Mouse (Mus musculus): ENCODE data around the gene Phf19.

- TF ChIP-seq CTCF (IDR thresholded peaks at IDR 0.05; ENCODE audit: control insufficient read depth, insufficient read depth, insufficient read length), result no peak
- TF ChIP-seq FOSL1 (IDR thresholded peaks at IDR 0.05; ENCODE audit: insufficient read depth, low read length, poor library complexity, severe bottlenecking), result no peak
- no peak for TF ChIP-seq CEBPB (IDR thresholded peaks at IDR 0.05; ENCODE audit: low read depth)
- no peak for TF ChIP-seq MAX (IDR thresholded peaks at IDR 0.05)
Observed at GRCm38 (mm10) chr2:34855265-34855664, 58.6 kb downstream of the Phf19 start.

Measured in C2C12 (cell line).